Mouse (Mus musculus) B cell, adult 2 months (primary cell): ENCODE measurements around the gene Cenpb.

ENCODE experiments used
- DNase-seq, 2 experiments: peaks; one replicate each; pipeline ENCODE4 v3.0.0; 2022

Cenpb gene

DNA sequence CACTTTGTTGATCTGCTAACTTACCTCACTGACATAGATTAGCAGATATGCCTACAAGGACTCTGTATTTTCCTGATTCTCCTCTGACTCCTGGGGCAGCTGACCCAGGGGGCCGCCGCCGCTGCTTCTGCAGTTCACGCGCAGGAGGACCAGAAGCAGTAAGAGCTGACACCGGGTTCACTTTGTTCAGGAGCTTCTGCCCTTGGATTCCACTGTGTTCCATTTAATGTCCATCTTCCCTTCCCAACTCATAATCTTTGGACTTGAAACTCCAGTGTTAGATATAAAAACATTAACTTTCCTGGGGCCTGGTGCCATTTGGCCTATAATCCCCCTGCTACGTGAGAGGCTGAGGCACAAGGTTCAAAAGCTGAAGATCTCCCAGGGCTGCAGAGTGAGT is 15.9 kb downstream of the Cenpb start:
- DNase-seq, result no peak

GRCm38 (mm10) chr2:131160671-131161111 is 19.2 kb downstream of the Cenpb start:
- no peak for DNase-seq

DNA sequence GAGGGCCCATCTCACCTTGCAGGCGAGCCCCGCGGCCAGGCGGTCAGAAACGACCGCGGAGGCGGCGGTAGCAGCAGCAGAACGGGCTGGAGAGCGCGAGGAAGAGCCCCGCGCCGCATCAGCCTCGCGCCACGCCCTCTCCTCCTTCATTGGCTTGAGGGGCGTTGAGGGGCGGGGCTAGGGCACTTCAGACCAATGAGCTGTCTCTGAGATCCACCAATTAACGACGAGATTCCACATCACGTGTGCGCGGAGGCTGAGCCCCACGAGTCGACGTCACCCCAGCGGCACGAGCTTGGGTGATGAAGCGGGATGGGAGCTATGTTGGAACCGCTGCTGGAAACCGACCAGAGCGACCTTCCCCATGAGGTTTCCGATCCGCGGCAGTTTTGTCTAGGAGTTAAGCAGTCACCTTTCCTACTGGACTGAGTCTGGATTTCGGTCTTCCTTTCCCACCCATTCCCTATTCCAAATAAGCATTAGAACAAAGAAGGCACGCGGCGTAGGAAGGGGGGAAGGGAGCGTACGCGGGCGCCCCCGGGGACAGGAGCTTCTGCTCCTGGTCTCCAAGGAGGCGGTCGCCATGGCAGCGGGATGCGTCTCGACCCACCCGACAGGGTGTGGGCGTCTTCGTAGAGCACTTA is 19.8 kb downstream of the Cenpb start, which contains the start of gene 1700037H04Rik:
Gene 1700037H04Rik (minus strand): TSS at position 144 of the 644 bp plus-strand sequence.
- DNase-seq, result peak; percentile 94 to 96

GRCm38 (mm10) chr2:131159491-131159910 is 20.4 kb downstream of the Cenpb start:
- no peak for DNase-seq

- no peak for DNase-seq
Measured at GRCm38 (mm10) chr2:131156987-131157386, 22.9 kb downstream of the Cenpb start.

- no peak for DNase-seq
Measured at GRCm38 (mm10) chr2:131154036-131154435, 25.8 kb downstream of the Cenpb start.

DNA sequence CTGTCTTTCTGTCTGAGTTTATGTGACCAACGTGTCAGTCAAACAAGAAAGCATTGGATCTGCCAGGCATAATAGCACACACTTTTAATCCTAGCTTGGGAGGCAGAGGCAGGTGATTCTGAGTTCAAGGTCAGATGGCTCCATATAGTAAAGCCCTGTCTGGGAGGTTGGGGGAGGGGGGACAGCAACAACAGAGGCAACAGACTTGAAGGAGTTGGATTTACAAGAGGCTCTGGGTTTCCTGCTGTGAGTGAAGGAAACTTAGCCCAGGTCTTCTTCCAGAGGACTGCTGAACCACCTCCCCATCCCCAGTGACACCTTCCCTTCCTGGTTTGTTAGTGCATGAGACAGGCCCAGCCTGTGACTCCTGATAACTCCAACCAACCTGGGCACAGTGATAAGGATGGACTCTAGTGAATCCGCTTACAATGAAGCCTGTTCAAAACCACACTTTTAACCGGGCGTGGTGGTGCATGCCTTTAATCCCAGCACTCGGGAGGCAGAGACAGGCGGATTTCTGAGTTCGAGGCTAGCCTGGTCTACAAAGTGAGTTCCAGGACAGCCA is 27.6 kb downstream of the Cenpb start:
- no peak for DNase-seq

DNA sequence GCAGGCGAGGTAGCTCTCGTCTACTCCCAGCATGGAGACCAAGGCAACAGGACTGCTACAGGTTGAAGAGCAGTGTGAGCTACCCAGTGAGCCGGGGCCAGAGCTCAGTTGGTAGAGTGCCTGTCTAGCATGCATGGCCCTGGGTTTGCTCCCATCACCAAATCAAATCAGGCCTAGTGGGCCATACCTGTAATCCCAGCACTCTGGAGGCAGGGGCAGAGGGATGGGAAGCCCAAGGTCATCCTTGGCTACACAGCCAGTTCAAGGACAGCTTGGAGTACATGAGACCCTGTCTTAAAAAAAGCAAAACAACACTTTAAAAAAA is 30.7 kb downstream of the Cenpb start:
- DNase-seq, result no peak

GRCm38 (mm10) chr2:131148353-131149253 is 31.3 kb downstream of the Cenpb start:
- DNase-seq, result no peak

DNA sequence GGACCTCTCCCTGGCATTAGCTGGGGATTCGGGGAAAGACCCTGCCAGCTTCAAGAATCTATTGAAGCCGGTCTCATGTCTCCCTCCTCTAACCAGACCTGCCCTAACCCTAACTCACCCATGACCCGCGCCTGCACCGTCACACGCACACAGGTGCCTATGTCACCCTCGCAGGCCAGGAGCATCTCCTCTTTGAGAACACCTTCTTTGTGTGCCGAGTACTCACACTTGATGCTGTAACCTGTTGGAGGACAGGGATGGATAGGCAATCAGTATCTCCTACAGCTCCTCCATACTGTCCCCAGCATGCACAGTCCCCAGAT is 32.9 kb downstream of the Cenpb start:
- no peak for DNase-seq

GRCm38 (mm10) chr2:131146193-131147042 is 33.4 kb downstream of the Cenpb start:
- no peak for DNase-seq

GRCm38 (mm10) chr2:131145536-131145935 is 34.3 kb downstream of the Cenpb start:
- DNase-seq, result no peak

DNA sequence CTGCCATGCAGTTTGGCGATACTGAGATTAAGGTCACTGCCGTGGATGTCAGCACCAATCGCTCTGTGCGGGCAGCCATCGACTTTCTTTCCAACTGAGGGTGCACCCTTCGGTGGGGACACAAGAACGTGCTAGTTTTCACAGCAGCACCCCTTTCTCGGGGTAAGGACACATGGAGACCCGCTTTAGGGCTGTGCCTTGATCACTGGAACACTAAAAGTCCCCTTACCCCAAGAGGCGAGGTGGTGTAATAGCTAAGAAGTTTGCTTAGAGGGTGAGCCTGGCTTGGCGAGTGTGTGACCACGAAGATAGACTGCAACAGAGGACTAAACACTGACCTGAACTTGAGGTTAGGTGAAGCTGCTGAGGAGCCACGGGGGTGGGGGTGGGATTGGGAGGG is 34.7 kb downstream of the Cenpb start:
- DNase-seq, result no peak

DNA sequence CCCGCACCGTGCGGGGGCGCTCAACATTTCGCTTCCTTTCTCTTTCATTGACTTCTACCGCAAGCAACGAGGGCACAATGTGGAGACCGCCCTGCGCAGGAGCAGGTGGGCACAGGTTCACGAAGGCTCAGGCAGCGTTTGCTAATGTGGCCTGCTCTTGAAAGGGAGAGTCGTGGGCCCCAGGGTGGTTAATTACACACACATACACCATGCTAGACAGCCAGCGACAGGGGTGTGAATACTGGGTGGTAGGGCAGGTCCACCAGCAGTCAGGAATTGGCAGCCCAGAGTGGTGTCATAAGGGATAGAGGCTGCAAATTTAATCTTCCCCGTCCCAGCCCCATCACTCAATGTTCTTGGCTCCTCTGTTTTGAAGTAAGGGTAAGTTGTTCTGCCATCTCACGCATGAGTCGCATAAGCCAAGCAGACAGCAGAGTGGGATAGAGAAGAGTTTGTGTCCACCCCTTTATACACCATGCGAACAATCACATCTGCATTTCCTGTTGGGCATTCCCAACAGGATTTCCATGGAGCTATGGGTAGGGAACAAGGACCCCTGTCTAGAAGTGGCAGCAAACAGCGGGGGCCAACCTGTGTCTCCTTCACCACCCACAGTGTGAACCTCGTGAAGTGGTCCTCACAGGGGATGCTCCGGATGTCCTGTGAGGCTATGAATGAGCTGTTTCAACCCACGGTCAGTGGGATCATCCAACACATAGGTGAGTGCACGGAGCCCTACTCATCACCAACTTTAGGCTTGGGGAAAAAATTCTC is 36.7 kb downstream of the Cenpb start:
- no peak for DNase-seq

- DNase-seq, result peak; percentile 70 to 72
Measured at GRCm38 (mm10) chr2:131142592-131142991, 37.3 kb downstream of the Cenpb start.

- DNase-seq, result no peak
Measured at GRCm38 (mm10) chr2:131141336-131141986, 38.4 kb downstream of the Cenpb start.

DNA sequence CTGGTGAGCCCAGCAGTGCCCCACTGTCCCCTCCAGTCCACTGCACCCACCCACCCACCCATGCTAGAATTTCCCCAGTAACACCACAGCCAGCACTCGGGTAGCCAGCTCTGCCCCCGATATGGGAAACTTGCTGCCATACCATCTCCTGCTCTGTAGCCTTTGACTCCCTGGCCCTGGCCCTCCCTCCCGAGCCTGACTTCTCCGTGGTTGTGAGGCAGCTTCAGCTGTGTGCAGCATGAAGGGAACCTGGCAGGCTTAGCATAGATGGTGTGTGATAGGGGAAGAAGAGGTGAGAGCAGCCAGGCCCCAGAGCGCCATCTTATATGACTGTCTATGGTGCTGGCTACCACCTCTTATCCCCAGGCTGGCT is 39.3 kb downstream of the Cenpb start:
- no peak for DNase-seq

GRCm38 (mm10) chr2:131139886-131140532 is 39.9 kb downstream of the Cenpb start:
- no peak for DNase-seq

DNA sequence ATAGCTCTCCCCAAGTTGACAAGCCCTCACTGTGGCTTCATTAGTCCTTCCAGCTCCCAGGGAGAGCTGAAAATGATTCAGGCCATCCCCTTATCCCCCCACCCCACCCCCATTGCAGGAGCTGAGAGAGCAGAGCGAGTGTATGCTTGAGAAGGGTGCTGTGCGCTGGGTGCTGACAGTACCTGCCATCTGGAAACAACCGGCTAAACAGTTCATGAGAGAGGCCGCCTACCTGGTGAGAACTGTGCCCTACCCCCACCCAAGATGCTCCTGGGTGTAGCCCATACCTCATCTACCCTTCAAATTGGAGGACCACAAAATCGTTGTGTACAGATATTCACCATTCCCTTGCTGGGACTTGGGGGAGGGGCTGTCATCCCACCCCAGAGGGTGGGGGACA is 40.6 kb downstream of the Cenpb start:
- no peak for DNase-seq

GRCm38 (mm10) chr2:131138760-131139159 is 41.1 kb downstream of the Cenpb start:
- DNase-seq, result no peak

- no peak for DNase-seq
Measured at GRCm38 (mm10) chr2:131138296-131138695, 41.6 kb downstream of the Cenpb start.
